Mouse (Mus musculus) lung, postnatal 14 days (tissue): Measurements from ENCODE around the gene Gm28035.

Source experiments
- DNase-seq: peaks from one replicate; pipeline ENCODE4 v3.0.0; 2021

The Gm28035 gene

GRCm38 (mm10) chr2:30261921-30262839, 21.8 kb downstream of the Gm28035 start:
- DNase-seq, result no peak

- DNase-seq, result peak; percentile 66
Measured at GRCm38 (mm10) chr2:30262840-30263441, 22.6 kb downstream of the Gm28035 start.

GRCm38 (mm10) chr2:30263811-30264210, 23.4 kb downstream of the Gm28035 start:
- DNase-seq, result no peak

- no peak for DNase-seq
Measured at GRCm38 (mm10) chr2:30264671-30265519, 24.5 kb downstream of the Gm28035 start.

GRCm38 (mm10) chr2:30265767-30266253, 25.4 kb downstream of the Gm28035 start, which contains the start of gene Phyhd1:
Phyhd1 (plus strand) TSS chr2:30266203.
- peak; percentile 78 for DNase-seq

GRCm38 (mm10) chr2:30266392-30266941, 26.1 kb downstream of the Gm28035 start:
- DNase-seq, result peak; percentile 73

GRCm38 (mm10) chr2:30267466-30267865, 27.1 kb downstream of the Gm28035 start:
- no peak for DNase-seq

GRCm38 (mm10) chr2:30268371-30268770, 28.0 kb downstream of the Gm28035 start:
- no peak for DNase-seq

- no peak for DNase-seq
Measured at GRCm38 (mm10) chr2:30269241-30269990, 29.0 kb downstream of the Gm28035 start.

- DNase-seq, result peak; percentile 68
Measured at GRCm38 (mm10) chr2:30270134-30270533, 29.8 kb downstream of the Gm28035 start.

- no peak for DNase-seq
Measured at GRCm38 (mm10) chr2:30280743-30281142, 40.4 kb downstream of the Gm28035 start, which contains the start of gene Gm28038. Gm28038 (plus strand) TSS chr2:30281043.

- no peak for DNase-seq
Measured at GRCm38 (mm10) chr2:30281651-30282050, 41.3 kb downstream of the Gm28035 start.

GRCm38 (mm10) chr2:30283193-30283592, 42.8 kb downstream of the Gm28035 start:
- DNase-seq, result no peak

GRCm38 (mm10) chr2:30285004-30285403, 44.6 kb downstream of the Gm28035 start:
- no peak for DNase-seq

- no peak for DNase-seq
Measured at GRCm38 (mm10) chr2:30285416-30286181, 45.2 kb downstream of the Gm28035 start.

GRCm38 (mm10) chr2:30286192-30287026, 46.0 kb downstream of the Gm28035 start, which contains the start of the genes Dolk and Nup188:
Dolk (minus strand) TSS chr2:30286334.
Nup188 (plus strand) TSS chr2:30286397.
- DNase-seq, result peak; percentile 99

GRCm38 (mm10) chr2:30287027-30287373, 46.6 kb downstream of the Gm28035 start:
- DNase-seq, result no peak

GRCm38 (mm10) chr2:30299525-30299924, 59.2 kb downstream of the Gm28035 start:
- peak; percentile 4 for DNase-seq

- no peak for DNase-seq
Measured at GRCm38 (mm10) chr2:30299966-30300365, 59.6 kb downstream of the Gm28035 start.

GRCm38 (mm10) chr2:30306087-30306486, 65.7 kb downstream of the Gm28035 start:
- DNase-seq, result no peak
